Mouse (Mus musculus) embryonic facial prominence, embryonic 15.5 days (tissue): ENCODE results near the gene Lrrc1. TPM values are rescaled to one million over a fixed set of nuclear protein-coding genes. Genes with fewer than 3 reads are reported as not detected.

Experiments used
- ATAC-seq: fragments of 200-750 bp; cut with Nextera tagmentation; 2 replicates; pipeline ENCODE4 v1.8.0; 2017; ENCODE audit warnings: low read depth, moderate TSS enrichment; ENCODE audit not compliant: insufficient number of reproducible peaks, low FRiP score, low TSS enrichment
- H3K27ac ChIP-seq: fragments of 300-500 bp; sonication (generic); replicated peaks from 2 replicates; pipeline ENCODE4 v1.5.1; 2015; ENCODE audit warnings: mild to moderate bottlenecking, inconsistent platforms
- H3K27me3 ChIP-seq: fragments of 300-500 bp; sonication (generic); 2 replicates; pipeline ENCODE4 v1.6.1; 2015; ENCODE audit warnings: inconsistent platforms
- H3K36me3 ChIP-seq: fragments of 300-500 bp; sonication (generic); 2 replicates; pipeline ENCODE4 v1.6.1; 2015; ENCODE audit warnings: mild to moderate bottlenecking, inconsistent platforms
- H3K4me1 ChIP-seq: fragments of 300-500 bp; sonication (generic); 2 replicates; pipeline ENCODE4 v1.6.1; 2015; ENCODE audit warnings: inconsistent platforms
- H3K4me2 ChIP-seq: fragments of 300-500 bp; sonication (generic); replicated peaks from 2 replicates; pipeline ENCODE4 v1.6.1; 2015; ENCODE audit warnings: mild to moderate bottlenecking, inconsistent platforms
- H3K4me3 ChIP-seq: fragments of 300-500 bp; sonication (generic); replicated peaks from 2 replicates; pipeline ENCODE4 v1.5.1; 2015; ENCODE audit warnings: mild to moderate bottlenecking, inconsistent platforms
- H3K9ac ChIP-seq: fragments of 300-500 bp; sonication (generic); 2 replicates; pipeline ENCODE4 v1.6.1; 2015; ENCODE audit warnings: inconsistent platforms
- H3K9me3 ChIP-seq: fragments of 300-500 bp; sonication (generic); replicated peaks from 2 replicates; pipeline ENCODE4 v1.6.1; 2016; ENCODE audit warnings: inconsistent platforms
- WGBS: fragments of 180-500 bp; shearing (Covaris S2); methylation state at CpG from one replicate; pipeline ENCODE4 v1.1.7; 2015; 5-methylcytosine and 5-hydroxymethylcytosine counted together
- polyA plus RNA-seq: library from polyadenylated mRNA; unstranded; fragments of >200 nt; fragmentation: Nextera tagmentation; extraction: Ambion mirVana; gene quantifications from 2 replicates; pipeline ENCODE4 v1.2.1, GENCODE M21; 2015

Lrrc1 gene
- polyA plus RNA-seq, 1 experiment from 2014 or later, result 19.5 TPM

DNA sequence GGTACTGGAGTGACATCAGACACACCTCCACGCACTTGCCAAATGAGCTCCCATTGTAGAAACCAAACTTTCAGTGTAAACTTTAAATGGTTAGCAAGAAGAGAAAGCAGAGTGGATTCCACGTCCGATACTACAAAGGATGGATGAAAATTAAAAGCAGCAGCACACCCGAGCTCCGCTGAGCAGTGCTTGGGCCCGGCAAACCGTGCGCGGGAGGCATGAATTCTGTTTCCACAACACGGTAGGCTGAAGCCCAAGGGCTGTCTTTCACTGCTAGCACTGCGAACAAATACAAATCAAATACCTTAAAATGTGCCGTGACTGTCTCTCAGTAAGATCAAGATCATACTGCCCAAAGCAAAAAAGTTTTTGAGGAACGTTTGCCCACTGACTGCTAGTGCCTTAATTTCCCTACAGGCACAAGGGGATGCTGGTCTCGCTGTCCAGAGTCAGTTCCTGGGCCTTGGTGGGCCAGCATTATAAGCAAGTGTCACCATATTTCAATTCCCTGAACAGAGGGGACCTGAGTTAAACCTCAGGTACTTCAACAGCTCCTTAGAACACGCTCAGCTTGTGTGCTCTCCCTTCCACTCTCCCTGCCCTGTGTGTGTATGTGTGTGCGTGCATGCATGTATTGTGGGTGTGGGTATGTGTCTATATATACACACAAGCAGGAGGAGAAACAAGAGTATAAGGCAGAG, 18.9 kb downstream of the Lrrc1 start:
- H3K4me1 ChIP-seq, result peaks cover 28% of the 10 kb centered on the region; the same call in 1 of the 2 replicates
- no peak overlapping the region for H3K4me2 ChIP-seq
- no peak overlapping the region for H3K4me3 ChIP-seq
- H3K27me3 ChIP-seq, result no peaks in the 10 kb centered on the region
- H3K9me3 ChIP-seq, result no peaks in the 10 kb centered on the region
- ATAC-seq, result no peak
- H3K36me3 ChIP-seq, result no peaks in the 10 kb centered on the region
- 37% methylated on average over 16 of the region's 16 CpGs for WGBS
- H3K9ac ChIP-seq, result no peak overlapping the region
- H3K27ac ChIP-seq, result no peak overlapping the region

DNA sequence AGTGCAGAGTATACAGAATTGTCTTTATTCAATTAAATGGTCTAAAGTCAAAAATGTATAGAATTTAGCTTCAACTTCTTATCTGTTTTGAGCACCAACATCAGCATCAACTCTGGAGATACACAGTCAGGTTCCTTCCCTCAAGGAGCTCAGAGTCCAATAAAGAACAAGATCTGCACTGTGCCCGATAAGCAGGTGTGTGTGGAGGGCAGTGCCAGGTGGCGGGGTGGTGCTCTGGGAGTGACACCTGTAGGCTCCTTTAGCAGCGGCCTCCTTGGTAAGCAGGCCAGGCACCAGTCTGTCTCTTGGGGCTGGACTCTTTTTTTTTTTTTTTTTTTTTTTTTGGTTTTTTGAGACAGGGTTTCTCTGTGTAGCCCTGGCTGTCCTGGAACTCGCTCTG, 20.9 kb downstream of the Lrrc1 start:
- H3K4me2 ChIP-seq, result no peak overlapping the region
- H3K36me3 ChIP-seq, result no peaks in the 10 kb centered on the region
- ATAC-seq, result no peak
- H3K27me3 ChIP-seq, result no peaks in the 10 kb centered on the region
- WGBS, result 89% methylated on average over 4 of the region's 4 CpGs
- no peak overlapping the region for H3K9ac ChIP-seq
- peaks cover 25% of the 10 kb centered on the region; the same call in 1 of the 2 replicates for H3K4me1 ChIP-seq
- H3K4me3 ChIP-seq, result no peak overlapping the region
- H3K9me3 ChIP-seq, result no peaks in the 10 kb centered on the region
- no peak overlapping the region for H3K27ac ChIP-seq

DNA sequence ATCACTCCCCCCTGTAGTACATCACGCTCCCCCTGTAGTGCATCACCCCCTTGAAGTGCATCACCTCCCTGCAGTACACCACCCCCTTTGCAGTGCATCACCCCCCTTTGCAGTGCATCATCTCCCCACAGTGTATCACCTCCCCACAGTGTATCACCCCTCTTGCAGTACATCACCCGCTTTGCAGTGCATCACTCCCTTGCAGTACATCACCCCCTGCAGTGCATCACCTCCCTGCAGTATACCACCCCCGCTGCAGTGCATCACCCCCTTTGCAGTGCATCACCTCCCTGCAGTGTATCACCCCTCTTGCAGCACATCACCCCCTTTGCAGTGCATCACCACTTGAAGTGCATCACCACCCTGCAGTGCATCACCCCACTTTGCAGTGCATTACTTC, 22.2 kb downstream of the Lrrc1 start:
- WGBS, result 91% methylated on average over 3 of the region's 3 CpGs
- H3K9me3 ChIP-seq, result no peaks in the 10 kb centered on the region
- no peak overlapping the region for H3K9ac ChIP-seq
- no peaks in the 10 kb centered on the region for H3K27me3 ChIP-seq
- no peaks in the 10 kb centered on the region for H3K36me3 ChIP-seq
- H3K4me1 ChIP-seq, result peaks cover 22% of the 10 kb centered on the region; the same call in 1 of the 2 replicates
- H3K4me3 ChIP-seq, result no peak overlapping the region
- H3K27ac ChIP-seq, result no peak overlapping the region
- H3K4me2 ChIP-seq, result no peak overlapping the region
- ATAC-seq, result 0 out of 2 replicates have a peak, but pooled peaks have one; percentile 40

DNA sequence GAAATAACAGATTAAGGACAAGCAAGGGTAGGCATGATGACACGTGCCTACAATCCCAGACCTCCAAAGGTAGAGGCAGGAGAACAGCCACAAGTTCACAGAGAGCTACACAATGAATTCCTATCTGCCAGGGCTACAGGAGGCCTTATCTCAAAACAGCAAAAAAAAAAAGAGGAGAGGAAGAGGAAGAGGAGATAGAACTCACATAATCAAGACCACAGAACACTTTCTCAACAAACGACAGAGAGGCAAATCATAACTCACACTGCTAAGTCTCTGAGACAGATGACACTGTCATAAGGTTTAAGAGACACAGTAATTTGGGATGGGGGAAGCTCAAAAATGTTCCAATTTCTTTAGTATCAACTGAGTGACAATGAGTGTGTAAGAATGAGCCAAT, 25.5 kb downstream of the Lrrc1 start:
- peaks cover 7% of the 10 kb centered on the region for H3K4me1 ChIP-seq
- WGBS, result 70% methylated on average over 2 of the region's 2 CpGs
- no peak overlapping the region for H3K4me2 ChIP-seq
- no peaks in the 10 kb centered on the region for H3K27me3 ChIP-seq
- no peaks in the 10 kb centered on the region for H3K36me3 ChIP-seq
- no peaks in the 10 kb centered on the region for H3K9me3 ChIP-seq
- H3K9ac ChIP-seq, result no peak overlapping the region
- no peak overlapping the region for H3K27ac ChIP-seq
- H3K4me3 ChIP-seq, result no peak overlapping the region
- no peak for ATAC-seq

DNA sequence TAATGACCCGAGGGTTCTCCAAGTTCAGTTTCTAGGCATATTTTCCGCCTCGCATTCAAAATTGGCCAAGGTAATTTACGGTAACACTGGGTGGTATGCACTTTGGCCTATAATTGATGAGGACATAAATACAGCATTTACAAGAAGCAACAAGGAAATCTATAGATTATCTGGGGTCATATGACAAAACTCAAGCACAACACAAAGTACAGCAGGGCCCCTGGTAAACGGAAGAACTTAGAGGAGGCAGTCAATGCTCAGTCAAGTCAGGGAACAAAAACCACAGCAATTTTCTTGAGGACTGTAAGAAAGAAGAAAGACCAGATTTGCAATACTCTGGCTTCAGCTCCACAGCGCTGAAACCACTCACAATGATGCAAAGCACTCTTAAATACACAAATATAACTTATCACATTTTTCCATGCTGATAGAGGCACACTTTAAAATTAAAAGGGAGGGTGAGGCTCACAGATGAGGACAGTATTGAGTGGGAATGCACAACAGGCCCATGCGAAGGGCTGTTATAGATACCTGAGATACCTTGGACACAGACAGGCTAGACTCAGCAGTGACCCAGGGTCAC, 27.8 kb downstream of the Lrrc1 start:
- WGBS, result 68% methylated on average over 7 of the region's 7 CpGs
- ATAC-seq, result no peak
- Histone ChIP-seq H3K36me3 (no peaks in the 10 kb centered on the region), H3K9me3 (no peaks in the 10 kb centered on the region), H3K4me2 (no peak overlapping the region), H3K4me3 (no peak overlapping the region), H3K4me1 (peaks cover 7% of the 10 kb centered on the region), H3K27me3 (no peaks in the 10 kb centered on the region), H3K9ac (no peak overlapping the region), H3K27ac (0 out of 2 replicates have a peak overlapping the region, but pooled peaks have one; percentile 17)

DNA sequence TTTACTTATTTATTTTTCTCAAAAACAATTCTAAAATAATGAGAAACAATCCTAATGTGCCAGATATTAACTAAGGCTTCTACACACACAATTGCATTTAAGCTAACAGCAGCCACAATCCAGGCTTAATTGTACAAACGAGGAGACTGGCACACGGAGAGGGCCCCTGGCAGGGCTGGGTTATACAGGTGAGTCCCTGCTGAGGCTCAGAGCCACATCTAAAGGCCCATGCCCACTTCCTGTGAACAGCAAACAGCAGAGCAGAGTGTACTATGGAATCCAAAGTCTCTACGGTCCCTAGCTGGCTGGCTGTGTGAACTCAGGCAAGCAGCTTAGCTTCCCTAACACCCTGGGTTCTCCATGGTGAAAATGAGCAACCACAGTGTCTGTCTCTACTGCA, 30.8 kb downstream of the Lrrc1 start:
- WGBS, result 66% methylated on average over 3 of the region's 3 CpGs
- Histone ChIP-seq H3K36me3 (no peaks in the 10 kb centered on the region), H3K9ac (no peak overlapping the region), H3K4me1 (peaks cover 10% of the 10 kb centered on the region), H3K27me3 (no peaks in the 10 kb centered on the region), H3K27ac (no peak overlapping the region), H3K9me3 (no peaks in the 10 kb centered on the region), H3K4me2 (no peak overlapping the region), H3K4me3 (no peak overlapping the region)
- no peak for ATAC-seq

DNA sequence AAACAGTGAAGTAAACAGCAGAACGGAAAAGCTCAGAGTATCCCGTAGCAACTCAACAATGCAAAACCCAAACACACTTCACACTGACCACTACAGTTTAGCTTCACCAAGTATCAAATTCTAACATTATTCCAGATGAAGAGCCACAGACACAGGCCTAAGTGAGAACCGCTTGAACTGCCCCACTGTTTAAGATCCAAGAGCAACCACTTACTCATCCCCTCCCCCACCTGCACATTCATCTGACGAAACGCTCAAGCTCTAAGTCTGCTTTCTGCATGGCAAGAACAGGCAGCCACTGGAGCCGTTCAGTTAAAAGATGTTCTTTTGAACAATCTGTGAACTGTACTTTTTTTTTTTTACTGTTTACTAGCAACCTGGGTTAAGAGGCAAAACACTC, 32.5 kb downstream of the Lrrc1 start:
- no peak overlapping the region for H3K27ac ChIP-seq
- H3K27me3 ChIP-seq, result no peaks in the 10 kb centered on the region
- H3K36me3 ChIP-seq, result no peaks in the 10 kb centered on the region
- H3K9me3 ChIP-seq, result no peaks in the 10 kb centered on the region
- 49% methylated on average over 6 of the region's 6 CpGs for WGBS
- no peak overlapping the region for H3K9ac ChIP-seq
- H3K4me1 ChIP-seq, result peaks cover 7% of the 10 kb centered on the region
- H3K4me3 ChIP-seq, result no peak overlapping the region
- no peak overlapping the region for H3K4me2 ChIP-seq
- peak; percentile 16; the same call in 1 of the 2 replicates for ATAC-seq

DNA sequence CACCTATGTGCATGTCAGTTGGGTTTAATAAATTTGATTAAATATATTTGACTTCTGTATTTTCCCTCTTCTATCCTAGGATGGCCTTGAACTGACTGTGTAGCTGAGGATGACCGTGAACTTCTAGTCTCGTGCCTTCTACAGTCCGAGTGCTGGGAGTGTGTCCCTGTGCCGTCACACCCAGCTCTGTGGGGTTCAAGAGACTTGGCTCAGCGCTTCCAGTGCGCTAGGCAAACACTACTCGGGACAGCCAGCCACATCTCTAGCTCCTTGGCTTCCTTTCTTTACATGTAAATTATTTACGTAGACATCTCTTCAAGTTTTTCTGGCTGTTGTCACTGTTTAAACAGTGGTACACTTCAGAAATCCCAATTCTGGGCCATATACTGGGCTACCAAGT, 34.1 kb downstream of the Lrrc1 start:
- H3K9ac ChIP-seq, result no peak overlapping the region
- WGBS, result 79% methylated on average over 8 of the region's 8 CpGs
- ATAC-seq, result no peak

DNA sequence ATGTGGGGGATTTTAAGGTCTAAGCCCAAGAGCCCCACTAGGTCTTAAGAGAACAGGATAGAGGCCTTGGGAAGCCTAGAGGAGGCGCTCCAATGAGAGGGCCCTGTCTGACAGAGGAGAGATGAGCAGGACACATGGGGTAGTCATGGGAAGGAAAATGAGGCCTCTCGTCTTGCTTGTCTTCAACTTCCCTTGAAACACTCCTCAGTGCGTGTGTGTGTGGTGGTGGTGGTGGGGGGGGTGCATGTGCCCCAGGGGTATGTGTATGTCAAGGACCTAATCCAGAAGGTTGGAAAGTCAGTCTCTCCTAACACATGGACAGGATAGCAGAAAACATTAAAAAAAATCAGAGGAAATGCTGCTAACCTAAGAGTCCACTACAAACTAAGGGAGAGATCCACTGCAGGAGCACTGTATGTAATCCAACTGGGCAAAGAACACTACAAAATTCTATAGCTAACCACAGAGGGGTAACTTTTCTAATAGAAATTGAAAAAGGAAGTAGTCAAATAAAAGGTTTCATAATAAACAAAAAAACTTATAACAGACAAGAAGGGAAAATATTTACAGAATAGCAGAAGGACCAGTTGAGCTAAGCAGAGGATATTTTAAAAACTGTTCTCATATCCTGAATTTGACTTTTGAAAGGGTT, 36.8 kb downstream of the Lrrc1 start:
- Histone ChIP-seq H3K4me1 (peaks cover 13% of the 10 kb centered on the region; the same call in 1 of the 2 replicates), H3K4me2 (no peak overlapping the region), H3K4me3 (no peak overlapping the region), H3K9ac (no peak overlapping the region), H3K9me3 (no peaks in the 10 kb centered on the region), H3K27ac (no peak overlapping the region), H3K27me3 (no peaks in the 10 kb centered on the region), H3K36me3 (no peaks in the 10 kb centered on the region)
- ATAC-seq, result no peak
- WGBS, result 84% methylated on average over 3 of the region's 3 CpGs

More for the DNA sequence above, 34.1 kb downstream of the Lrrc1 start:
- 0 out of 2 replicates have a peak, but pooled peaks cover 3% of the 10 kb centered on the region for H3K4me1 ChIP-seq
- no peak overlapping the region for H3K4me3 ChIP-seq
- no peaks in the 10 kb centered on the region for H3K36me3 ChIP-seq
- no peaks in the 10 kb centered on the region for H3K9me3 ChIP-seq
- H3K27ac ChIP-seq, result no peak overlapping the region
- no peaks in the 10 kb centered on the region for H3K27me3 ChIP-seq
- no peak overlapping the region for H3K4me2 ChIP-seq

DNA sequence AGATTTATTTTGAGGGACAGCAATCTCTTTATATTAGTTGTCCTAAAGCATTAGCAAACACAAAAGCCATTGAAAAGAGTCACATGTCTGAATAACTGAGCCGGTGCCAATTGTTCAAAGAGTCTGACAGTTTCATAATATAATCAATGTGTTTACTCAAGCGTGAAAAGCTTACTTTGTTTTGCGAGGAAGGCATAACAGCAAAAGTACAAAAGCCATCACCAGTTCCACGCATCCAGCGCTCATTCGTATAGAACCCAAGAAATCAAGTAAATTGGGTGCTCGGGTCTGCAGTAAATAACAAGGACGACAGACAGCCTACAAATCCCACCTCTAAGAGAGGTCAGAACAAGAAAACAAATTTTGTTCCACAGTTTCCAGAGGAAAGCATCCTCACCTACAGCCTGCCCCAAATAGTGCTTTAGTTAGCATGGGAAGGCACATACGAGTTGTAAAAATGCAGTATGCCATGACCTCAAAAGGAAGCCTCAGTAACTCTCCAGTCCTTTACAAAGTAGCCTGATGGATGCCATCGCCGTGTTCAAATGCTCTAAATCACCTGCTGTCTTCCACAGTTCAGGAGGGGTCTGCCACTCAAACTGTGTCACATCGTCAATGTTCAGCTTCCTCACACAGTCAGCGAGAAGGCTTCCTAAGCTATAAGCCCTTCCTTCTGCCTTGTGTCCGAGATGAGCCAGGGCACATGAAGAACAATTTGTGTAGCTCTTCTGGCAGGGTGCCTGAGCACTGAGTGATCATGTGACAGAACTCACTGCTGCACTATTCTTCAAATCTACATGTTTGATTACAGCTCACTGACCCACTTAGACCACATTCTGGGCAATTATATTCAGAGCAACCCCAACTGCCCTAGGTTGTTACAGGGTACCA, 41.9 kb downstream of the Lrrc1 start:
- no peaks in the 10 kb centered on the region for H3K9me3 ChIP-seq
- H3K9ac ChIP-seq, result no peak overlapping the region
- H3K27ac ChIP-seq, result no peak overlapping the region
- peaks cover 13% of the 10 kb centered on the region for H3K4me1 ChIP-seq
- 65% methylated on average over 14 of the region's 14 CpGs for WGBS
- ATAC-seq, result no peak
- H3K4me3 ChIP-seq, result no peak overlapping the region
- H3K4me2 ChIP-seq, result no peak overlapping the region
- no peaks in the 10 kb centered on the region for H3K36me3 ChIP-seq
- no peaks in the 10 kb centered on the region for H3K27me3 ChIP-seq

DNA sequence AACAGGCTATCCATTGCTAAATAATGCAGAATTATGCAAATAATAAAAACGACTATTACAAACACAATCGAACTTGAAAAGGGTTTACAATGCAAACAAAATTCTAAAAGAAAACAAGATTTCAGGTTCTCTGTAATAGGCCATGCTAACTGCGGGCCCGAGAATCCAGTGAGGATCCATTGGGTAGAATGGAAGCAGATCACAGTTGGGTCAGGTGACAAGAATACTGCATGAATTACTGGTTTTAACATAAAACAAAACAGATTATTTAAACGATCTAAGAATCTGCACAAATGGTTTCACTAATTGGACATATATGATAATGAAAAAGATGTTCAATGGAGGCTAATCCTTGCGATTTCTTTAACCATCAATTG, 42.5 kb downstream of the Lrrc1 start:
- Histone ChIP-seq H3K27ac (no peak overlapping the region), H3K9me3 (no peaks in the 10 kb centered on the region), H3K4me1 (peaks cover 15% of the 10 kb centered on the region), H3K27me3 (no peaks in the 10 kb centered on the region), H3K4me2 (no peak overlapping the region), H3K36me3 (no peaks in the 10 kb centered on the region), H3K4me3 (no peak overlapping the region), H3K9ac (no peak overlapping the region)
- no peak for ATAC-seq
- 88% methylated on average over 6 of the region's 6 CpGs for WGBS
